Mouse (Mus musculus) testis, postnatal 14 days (tissue): ENCODE measurements at regions not wholly inside any gene's neighbourhood (a gene's known extent, or its start where the extent isn't known, plus 50 kb on each side); places are given as distances from the start of the nearest gene placed in this dataset.

ENCODE experiments used
- DNase-seq: peaks from one replicate; pipeline ENCODE4 v3.0.0; 2021; ENCODE audit warnings: low spot score

DNA sequence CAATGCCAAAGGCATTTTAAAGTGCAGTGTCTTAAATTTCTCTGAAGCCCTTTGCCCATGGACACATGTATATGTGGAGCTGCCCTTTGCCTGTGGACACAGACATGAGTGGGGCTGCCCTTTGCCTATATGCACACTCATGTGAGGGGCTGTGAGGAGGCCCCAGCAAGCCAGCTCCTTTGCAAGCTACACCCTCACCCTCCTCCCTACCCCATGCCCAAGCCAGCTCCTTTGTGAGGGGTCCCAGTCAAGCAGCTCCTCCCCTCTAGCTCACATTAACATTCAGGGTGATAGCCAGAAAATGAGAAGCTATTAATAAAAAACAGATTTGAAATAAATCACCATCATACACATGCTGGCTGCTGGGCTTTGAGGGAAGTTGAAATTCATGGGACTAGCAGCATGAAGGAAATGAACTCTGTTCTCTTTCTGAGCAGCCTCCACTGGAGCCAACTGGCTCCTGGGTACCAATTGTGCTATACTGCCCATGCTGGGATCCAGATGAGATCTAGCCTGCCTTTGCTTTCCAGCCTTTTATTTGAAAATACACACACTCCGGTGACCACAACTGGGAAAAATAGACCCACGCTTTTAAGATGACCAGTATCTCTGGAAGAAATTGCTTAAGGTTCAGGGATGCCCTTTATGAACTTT is 151.4 kb downstream of the Abcc12 start:
- no peak for DNase-seq

DNA sequence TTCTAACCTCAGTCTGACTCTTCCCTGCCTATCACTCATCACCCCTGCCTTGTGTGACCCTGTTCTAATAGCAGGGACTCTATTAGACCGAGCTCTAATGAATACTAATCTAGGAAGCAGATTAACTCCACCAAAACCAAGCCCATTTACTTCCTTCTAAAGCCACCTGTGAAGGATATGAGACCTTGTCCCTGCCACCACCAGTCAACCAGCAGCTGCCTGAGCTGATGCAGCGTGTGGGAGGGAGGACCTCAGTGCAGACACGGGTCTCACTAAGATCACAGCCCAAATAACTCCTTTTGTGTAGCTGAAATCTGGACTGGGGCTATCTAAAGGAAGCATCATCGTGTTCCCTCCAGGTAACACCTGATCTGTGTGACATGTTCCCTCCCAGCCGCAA is 152.4 kb downstream of the Abcc12 start:
- no peak for DNase-seq

DNA sequence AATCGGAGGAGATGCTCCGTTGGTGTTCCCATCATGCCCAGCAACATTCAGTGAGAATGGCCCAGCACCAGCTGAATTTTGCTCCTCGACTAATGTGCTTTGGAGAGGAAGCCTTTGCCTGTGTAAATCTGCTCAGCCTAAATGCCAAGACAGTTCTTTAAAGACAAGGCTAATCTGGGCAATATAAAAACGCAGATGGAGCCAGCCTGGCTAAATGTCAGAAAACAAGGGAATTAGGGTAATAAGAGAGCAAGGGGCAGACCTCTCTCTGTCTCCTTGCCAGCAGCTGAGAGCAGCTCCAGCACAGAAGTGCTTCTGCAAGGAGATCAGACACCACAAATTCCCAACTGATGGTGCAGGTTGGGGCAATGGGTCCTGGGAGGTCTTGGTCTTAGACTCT is 154.4 kb downstream of the Abcc12 start:
- DNase-seq: no peak

DNA sequence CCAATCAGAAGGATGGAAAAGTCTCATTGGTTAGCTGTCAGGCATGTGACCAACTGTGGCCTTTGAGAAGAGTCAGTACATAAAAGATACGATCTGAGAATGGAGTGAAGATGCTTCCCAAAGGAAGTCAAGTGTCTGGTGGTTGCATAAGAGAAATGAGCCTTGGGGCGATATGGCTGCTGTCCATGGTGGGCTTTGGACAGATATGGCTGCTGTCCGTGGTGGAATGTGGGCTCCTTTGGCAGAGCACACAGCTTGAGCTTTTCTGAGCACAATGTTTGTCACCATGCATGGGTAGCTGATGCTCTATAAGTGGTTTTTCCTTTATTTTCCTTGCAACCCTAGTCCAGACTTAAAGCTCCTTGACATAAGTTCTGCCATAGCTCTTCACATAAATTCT is 155.1 kb downstream of the Abcc12 start:
- DNase-seq: no peak

- DNase-seq: no peak
Observed at GRCm38 (mm10) chr8:86419059-86419651, 161.3 kb downstream of the Abcc12 start.

DNA sequence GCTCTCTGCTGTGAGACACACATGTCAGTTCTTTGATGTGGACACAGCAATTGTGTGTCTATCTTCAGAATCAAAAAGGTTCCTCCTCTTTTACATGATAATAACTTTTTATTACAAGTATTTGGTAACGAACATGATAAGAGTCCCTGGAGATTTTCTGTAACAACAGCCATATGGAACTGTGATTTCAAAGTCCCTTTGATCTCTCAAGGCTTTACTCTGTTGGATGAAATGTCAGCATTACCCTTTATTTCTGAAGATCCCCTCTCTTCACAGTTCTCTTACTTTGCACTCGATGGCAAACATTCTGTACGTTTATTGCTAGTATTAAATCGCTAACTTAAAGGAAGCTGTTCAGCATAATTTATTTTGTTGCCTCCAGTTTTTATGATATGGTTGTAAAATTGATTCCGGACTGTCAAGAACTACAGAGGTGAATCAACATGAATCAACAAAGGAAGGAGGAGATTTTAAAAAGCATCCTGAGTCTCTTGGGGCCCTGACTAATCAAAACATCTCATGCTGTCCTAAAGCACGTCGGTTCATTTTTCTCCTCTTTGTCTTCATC is 162.0 kb downstream of the Abcc12 start:
- DNase-seq: no peak

GRCm38 (mm10) chr8:86415208-86415607 is 165.3 kb downstream of the Abcc12 start:
- no peak for DNase-seq

DNA sequence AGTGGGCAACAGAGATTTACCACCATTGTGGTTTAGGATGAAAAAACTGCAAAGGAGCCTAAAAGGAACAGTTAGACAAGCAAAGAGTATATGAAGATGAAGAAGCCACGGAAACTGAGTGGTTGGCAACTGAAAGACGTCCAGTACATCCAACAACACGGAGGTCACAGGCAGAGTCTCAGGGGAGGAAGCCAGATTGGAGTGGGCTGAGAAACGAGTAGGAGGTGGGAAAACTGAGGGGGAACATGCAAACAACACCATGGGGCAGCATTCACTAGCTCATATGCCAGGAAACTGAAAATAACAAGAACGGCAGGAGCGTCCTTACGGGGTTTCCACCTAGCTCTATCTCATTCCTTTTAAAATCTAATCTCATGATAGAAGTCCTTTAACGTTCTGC is 169.3 kb downstream of the Abcc12 start:
- DNase-seq: no peak

DNA sequence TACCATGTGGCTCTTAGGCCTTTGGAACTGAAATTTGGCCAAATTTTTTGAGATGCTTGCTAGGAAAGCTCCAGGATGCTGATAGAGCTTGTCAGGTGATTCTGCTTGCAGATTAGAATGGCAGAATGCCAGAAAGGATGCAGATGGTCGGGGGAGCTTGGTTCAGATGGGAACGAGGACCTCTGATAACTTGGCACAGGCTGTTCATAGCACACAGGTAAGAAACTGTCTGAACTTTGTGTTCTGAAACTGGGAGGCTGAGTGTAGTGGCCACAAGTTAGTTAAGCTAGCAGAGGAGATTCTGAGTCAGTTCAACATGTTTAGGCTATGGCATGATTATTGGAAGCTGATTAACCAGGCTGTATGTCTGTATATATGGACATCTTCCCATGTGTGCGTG is 174.3 kb downstream of the Abcc12 start:
- no peak for DNase-seq

- DNase-seq: no peak
Observed at GRCm38 (mm10) chr8:86403434-86403833, 177.1 kb downstream of the Abcc12 start.

DNA sequence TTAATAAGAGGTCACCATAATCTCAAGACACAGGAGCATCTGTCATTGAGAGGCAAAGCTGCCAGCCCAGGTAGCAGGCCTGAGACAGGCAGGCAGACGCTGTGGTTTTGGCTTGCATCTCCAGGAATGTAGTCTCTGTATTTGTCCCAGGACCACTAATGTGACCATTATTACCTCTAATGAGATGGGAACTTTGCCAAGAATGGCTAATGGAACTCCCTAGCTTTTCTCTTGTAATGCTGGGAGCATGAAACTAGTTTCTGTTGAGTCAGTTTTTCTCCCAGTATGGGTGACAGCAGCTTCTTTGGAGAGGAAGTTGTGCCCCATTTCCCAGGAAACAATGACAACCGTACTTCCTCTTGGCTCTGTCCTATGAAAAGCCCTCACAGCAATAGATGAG is 178.5 kb downstream of the Abcc12 start:
- DNase-seq: no peak

DNA sequence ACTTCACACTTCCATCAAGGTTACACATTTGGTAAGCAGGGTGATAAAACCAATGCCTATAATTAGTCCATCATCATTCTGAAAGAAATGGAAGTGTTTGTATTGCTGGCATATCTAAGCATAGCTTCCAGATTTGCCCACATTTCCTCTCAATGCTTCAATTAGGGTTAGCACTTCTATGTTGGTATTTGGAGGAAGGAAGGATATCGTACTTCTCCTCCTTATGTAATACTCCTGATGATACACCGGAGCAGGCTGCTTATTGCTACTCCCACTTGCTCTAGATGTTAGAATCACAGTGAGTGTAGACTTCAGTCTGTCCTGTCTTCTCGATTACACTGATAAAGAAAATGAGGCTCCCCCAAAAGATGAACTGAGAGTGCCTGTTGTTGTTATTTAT is 185.4 kb downstream of the Abcc12 start:
- no peak for DNase-seq

- no peak for DNase-seq
Observed at GRCm38 (mm10) chr8:86393835-86394234, 186.7 kb downstream of the Abcc12 start.

DNA sequence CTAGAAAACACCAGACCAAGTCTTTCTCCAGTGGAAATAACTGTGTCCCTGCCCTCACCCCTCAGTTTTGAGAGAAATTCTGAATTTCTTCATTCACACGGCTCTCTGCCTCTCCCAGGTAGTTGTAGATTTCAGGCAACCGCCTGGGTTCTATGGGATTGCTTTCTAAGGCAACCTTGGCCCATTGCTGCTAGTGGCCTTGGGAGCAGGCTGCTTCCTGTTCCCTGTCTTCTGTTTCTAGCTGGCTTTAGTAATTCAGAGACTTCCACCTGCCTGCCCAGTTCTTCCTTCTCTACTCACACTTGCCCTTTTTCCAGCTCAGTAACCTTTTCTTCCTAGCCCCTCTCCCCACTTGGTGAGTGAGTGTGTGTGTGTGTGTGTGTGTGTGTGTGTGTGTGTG is 187.1 kb downstream of the Abcc12 start:
- no peak for DNase-seq

GRCm38 (mm10) chr8:86390715-86391114 is 189.8 kb downstream of the Abcc12 start:
- no peak for DNase-seq

GRCm38 (mm10) chr8:86389690-86390671 is 190.5 kb downstream of the Abcc12 start:
- no peak for DNase-seq

DNA sequence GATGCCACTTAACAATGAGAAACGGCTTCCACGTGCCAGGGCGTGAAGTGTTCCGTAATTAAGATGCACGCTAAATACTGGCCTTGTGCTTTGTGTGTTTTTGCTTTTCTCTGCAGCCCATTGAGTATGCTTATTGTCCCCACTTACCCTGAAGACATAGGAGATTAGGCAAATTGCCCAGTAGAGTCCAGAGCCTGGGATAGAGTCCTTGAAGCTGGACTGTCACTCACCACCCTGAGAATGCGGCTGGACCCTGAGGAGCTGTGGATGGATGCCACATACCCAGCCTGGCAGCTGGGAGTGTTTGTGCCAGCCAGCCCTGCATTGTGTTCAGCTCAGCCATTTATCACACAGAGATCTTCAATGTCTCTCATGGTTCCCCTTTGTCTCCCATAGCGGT is 195.2 kb downstream of the Abcc12 start:
- no peak for DNase-seq

DNA sequence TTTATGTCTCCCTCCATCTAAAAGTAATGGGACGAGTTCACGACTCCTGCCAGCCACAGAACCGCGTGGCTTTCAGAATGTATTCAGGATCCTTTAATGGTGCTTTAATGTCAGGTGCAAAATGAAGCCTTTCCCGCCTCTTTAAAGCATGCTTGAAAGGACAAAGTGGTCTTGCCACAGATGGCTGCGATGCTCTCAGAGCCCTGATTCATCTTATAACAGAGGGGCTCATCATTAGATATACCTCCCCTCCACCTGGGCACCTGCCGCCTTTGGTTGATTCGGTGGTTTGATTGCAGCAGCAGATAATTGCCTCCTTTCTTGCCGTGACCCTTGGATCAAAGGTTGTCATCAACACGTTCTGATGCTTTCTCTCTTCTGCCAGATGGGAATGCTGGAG is 198.5 kb downstream of the Abcc12 start:
- no peak for DNase-seq

DNA sequence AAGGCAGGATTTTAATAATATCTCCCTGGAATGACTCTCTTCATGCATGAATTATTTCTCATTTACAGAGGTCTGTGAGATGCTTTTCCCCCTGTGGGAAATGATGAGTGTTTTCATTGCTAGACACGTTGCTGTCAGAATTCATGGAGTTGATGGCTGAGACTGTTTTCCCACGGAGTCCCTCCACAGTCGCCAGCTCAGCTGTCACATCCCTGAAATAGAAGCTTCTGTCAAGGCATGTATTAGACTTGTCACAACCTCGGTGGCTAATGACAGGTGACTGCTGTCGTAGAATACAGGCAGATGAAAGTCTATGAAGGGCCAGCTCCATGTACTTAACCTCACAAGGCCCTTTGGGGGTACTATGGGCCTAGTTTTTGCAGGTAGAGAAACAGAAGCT is 212.4 kb downstream of the Abcc12 start:
- DNase-seq: no peak

DNA sequence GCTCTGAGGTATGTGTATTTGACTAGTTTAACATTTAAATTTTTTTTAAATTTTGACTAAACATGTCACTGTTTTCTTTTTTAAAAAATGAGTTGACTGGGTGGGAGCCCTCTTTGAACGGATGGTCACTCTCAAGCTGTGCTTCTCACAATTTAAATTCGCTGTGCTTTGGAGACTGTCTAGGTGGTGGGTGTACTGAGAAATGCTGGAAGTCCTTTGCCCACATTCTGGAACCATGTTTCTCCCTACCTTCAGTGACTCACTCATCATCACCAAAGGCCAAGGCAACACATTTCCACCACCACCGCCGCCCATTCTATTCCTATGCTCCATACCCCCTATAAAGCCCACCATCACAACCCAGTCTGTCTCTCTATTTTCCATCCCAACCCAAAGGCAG is 213.8 kb downstream of the Abcc12 start:
- DNase-seq: no peak

DNA sequence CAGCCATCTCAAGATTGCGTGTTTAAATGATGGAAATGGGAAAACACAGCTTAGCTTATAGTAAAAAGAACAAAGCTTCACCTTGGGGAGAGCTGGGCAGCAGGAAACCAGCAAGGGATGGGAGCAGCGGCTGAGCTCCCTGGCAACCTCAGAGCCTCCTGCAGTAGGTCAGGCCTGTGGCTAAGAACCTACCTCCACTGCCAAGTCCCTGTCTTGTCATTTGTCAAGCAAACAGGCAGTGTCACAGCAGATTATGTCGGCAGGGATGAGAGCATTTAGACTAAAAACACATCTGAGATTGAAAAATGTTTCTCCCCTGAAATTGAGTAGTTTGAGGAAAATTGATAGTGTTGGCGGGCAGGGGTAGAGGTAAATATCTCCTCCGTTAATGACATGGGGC is 214.8 kb downstream of the Abcc12 start:
- no peak for DNase-seq

DNA sequence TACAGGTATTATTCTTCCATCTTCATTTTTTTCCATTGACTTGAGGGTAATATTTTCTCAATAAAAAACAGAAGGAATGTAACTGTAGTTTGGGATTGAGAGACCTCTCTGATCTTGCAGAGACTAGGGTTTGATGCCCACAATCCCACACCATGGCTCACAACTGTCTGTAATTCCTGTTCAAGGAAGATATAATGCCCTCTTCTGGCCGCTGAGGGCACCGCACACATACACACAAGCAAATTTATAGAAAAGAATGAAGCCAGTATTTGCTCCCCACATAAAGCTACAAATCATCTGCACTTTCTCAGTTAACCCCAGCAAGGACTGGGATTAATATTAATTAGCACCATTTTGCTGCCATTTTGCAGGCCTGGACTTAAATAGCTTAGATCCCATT is 215.6 kb downstream of the Abcc12 start:
- no peak for DNase-seq

DNA sequence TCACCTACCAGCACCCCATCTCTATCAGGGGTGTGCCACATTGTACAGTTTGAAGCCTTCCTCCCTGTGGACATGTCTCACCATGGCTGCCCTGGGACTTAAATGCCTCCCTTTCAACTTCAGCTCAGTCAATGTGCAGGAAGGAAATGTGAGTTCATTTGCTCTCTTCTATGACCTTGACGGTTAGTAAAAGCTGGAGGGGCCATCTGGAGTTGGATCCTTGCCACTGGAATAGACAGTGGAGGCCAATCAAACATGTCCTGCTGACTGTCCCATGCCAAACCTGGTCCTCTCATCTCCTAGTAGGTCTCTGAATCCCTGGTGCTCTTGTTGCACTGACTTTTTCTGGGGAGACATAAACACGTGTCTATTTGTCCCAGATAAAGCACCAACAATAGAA is 220.2 kb downstream of the Abcc12 start:
- DNase-seq: no peak
